Mouse (Mus musculus) urinary bladder, postnatal 10 days (tissue): ENCODE results near the gene Spc24.
"Not testable (repeated sequence)": the region's sequence is repeated elsewhere in the genome, so short reads cannot be mapped to it uniquely, and the experiment has no call there.

Experiments
- DNase-seq: peaks from one replicate; pipeline ENCODE4 v3.0.0; 2022; ENCODE audit warnings: low spot score

The Spc24 gene

DNA sequence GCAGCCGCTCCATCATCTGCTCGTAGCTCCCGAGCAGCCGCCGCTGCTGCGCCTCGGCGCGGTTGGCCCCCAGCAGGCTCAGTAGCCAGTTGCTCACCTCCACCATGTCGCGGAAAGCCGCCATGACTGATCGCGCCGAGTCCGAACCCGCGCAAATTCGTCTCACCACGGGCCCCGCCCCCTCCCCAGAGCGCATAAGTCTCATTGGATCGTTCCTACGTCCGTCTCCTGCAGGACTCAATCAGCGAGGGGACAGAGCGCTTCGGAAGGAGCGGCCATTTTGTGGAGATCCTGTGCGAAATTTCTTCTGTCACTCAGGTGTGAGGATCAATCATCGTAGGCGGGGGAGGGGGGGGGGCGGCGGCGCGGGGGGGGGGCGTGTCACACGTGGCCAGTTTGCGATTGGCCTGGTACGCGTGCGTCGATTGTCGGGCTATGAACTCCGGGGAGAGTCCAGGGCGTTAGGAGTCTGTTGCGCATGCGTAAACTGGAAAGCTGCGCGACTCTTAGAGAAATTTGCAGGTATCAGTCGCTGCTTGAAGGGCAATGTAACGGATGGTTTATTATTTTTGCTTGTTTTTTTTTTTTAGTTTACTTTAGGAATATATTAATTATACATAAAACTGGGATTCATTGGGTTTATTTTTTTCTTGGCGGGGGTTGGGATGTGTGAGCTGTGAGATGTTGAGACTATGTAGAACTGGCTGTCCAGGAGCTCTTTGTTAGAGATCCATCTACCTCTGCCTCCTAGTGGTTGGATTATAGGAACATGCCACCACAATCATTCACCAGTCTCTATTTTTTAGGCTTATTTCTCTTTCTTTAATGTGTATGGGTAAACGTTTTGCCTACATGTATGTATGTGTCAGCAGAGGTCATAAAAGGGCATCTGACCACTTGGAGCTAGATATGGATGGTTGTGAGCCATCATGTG is at the start of gene Spc24:
TSS of gene Spc24 (minus strand) at position 149 of the 934 bp plus-strand sequence.
- peak; percentile 74 for DNase-seq

DNA sequence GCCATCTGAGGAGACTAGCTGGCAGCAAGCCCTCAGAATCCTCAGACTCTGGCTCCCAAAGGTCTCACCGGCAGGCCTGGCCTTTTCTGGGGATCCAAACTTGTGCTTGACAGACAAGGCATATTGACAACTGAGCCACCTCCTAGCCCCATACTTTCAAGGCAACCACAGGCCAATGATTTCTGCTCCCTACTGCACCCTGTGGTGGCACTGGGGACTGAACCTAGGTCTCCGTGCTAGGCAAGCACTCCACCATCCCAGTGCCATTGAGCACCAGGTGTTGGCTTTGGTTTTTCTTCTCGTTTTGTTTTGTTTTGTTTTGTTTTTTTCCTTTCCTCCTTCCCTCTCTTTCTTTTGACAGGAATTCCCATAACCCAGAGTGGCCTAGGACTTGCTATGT is 48.5 kb upstream of the Spc24 start:
- no peak for DNase-seq

DNA sequence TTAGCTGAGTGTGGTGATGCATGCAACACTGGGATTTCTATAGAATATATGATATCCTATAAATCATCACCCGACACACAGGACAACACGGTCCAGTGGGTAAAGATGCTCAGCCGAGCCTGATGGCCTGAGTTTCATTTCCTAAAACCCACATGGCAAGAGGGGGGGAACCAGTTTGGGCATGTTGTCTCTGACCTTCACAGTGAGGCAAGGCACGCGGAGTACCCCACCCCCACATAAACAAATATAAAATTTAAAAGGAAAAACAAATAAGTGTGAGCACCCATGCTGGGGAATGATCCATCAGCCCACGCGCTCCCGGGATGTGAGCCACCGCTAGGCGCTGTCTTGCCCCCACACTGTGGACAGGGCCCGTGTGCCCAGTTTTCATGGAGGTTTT is 46.9 kb upstream of the Spc24 start:
- no peak for DNase-seq

DNA sequence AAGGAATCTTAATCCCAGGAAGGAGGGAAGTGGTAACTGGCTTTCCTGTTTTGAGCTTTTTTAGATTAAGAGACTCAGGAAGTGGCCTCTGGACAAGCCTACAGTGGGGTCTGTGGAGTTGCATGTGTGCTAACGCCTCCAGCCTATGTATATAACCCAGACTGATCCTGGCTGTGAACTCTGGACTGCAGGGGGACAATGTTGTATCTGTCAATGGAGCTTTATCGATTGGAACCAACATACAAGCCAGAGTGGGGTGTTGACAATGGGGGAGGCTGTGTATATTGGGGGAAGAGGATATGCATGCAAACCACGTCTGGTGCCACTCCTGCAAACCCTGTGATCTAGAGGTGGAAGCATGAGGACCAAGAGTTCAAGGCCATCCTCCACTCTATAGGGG is 46.3 kb upstream of the Spc24 start:
- DNase-seq, result no peak

DNA sequence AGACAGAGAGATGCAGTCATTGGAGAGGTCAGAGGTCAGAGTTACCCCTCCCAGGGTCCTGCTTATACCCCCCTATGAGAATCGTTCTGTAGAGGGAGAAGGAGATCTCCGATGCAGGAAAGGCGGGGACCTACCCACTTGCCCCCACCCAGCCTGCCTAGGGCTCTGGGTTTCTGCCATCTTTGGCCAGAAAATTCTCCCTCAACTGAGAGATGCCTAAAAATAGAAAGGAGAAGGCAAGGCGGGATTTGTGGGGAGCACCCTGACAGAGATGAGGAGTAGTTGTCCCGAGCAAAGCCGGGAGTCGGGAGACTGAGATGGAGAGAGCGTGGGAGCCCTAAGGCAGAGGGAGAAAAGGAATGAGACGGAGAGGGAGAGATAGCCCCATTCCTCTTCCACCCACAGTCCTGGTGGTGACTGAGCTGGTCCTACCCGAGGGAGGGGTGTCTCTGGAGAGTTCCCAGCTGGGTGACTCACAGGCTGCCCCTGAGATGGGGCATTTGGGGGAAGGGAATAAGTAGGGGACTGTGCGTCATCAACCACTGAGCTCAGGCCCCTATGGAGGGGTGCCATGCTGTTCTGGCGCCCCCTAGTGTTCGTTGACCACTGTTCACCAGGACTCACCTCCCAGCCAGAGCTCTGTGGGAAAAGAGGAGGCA is 44.0 kb upstream of the Spc24 start:
- peak; percentile 70 for DNase-seq

DNA sequence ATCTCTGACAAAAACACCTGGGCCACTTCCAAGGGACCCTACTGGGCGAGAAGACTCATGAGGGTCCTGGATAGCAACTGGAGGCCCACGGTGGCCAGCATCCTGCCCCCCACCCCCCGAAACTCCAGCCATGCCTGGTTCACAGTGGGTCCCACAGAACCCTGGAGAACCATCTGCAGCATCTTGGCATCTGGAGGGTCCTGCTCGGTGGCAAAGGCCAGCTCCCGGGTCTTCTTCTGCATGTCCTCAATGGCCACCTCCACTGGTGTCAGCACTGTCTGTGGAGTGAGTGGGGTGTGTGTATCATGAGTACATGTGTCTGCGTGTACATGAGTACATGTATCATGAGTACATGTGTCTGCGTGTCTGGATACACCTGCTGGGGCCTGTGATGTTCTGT is 41.5 kb upstream of the Spc24 start:
- DNase-seq, result no peak

DNA sequence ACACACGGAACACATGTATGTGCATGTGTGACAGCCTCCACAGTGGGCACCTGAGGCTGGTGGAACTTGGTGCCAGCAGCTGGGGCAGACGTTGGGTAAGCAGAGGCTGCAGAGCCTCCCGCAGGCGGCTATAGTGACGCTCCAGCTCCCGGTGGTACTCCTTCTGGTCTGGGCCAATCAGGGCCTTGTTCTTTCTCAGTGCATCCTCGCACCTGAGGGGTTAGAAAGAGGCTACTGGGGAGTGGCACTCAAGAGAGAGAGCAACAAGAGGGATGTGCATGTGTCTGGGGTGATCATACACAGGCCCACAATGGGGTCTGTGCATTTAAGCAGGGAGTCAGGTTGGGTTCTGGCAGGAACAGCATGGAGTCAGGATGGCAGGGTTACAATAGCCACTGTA is 41.0 kb upstream of the Spc24 start:
- no peak for DNase-seq

DNA sequence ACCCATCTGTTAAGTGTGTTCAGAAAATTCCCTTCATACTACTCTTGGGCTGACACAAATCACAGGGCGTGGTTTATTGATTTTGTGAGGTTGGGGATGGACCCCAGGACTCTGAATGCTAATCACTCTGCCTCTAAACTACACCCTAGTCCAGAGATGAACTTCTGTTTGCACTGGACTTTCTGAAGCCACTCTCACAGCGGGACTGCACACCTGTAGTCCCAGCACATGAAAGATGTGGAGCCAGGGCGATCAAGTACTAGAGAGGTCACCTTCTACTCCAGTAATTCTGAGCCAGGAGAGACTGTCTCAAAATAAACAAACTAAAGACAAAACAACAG is 38.9 kb upstream of the Spc24 start:
- DNase-seq, result no peak

DNA sequence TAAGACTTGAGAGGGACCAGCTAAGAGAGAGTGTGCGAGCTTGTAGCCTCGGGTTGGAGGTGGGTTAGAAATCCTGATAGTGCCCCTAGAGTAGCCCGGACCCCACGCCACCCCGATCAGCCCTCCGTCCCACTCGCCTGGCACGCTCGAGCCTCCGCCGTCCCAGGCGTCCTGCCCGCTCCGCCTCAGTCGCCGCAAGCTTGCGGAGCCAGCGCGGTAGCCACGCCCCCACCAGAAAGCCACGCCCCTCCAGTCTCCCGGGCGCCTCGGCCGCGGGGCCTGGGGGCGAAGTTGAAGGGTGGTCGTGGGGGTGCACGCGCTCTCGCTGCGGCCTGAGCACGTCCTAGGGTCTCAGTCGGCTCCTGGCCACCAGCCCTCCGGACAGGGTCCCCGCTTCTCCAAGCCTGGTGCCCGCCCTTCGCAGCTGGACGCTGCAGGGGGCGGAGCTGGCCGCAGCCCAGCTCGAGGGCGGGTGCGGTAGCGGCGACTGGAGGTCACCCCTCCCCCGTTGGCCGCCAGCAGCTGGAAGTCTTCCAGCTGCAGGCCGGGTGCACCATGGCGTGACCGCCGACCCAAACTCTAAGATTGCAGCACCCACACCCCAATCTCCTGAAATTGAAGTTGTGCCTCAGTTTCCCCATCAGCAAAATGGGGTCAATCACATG is 38.4 kb upstream of the Spc24 start, which contains the start of gene Kank2:
TSS of gene Kank2 (minus strand) at position 400 of the 665 bp plus-strand sequence.
- peak; percentile 75 for DNase-seq

DNA sequence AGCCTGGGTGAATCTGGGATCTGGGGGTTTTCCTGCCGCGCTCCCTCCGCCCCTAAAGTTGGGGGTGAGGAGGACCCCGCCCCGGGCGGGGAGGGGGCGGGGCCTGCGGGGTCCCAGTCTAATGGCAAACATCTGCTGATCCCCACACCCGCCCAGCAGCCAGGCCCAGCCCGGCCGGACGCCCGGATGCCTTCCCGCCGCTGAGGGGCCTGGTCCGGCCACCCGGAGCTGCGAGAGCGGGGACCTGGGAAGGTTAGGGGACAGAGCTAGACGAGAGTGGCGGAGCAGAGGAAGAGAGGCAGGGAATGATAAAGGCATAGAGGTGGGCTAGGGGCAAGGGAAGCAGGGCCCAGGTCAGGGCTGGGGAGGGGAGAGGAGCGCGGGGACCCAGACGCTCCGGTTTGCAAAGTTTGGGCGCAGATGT is 37.8 kb upstream of the Spc24 start:
- DNase-seq, result peak; percentile 35

DNA sequence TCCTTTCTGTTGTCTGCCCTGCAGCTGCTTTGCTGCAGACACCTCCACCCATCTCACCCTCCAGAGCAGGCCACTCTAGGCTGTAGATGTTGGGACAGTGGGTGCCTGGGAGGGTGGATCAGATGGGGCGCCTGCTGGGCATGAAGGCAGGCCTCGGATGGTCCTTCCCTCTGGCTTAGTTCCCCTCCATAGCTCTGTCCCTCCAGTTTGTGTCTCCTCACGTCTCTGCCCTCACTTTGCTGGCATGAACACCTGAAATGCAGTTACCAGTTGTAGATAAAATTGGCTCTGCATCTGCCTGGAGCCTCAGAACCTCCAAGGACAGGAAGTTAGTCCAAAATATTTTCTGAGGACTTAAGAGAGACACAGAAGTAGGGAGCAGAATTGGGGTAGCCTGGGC is 36.8 kb upstream of the Spc24 start:
- DNase-seq, result no peak

DNA sequence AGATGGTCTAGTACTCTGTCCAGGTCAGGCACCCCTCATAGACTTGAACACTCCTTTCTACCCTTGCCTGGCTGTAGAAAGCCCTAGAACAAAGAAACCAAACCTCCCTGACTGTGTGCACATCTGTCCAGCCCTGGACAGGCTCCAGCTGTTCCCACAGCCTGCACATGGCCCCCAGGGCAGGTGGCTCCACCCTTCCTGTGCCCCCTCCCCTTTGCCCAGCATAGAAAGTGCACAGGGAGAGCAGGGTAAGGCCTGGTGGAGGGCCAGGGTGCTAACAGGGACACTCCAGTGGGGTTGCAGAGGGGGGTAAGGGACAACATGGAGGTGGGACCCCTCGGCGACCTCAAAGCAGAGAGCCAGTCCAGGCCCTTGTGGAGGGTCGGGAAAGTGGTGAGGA is 36.2 kb upstream of the Spc24 start:
- DNase-seq, result no peak

DNA sequence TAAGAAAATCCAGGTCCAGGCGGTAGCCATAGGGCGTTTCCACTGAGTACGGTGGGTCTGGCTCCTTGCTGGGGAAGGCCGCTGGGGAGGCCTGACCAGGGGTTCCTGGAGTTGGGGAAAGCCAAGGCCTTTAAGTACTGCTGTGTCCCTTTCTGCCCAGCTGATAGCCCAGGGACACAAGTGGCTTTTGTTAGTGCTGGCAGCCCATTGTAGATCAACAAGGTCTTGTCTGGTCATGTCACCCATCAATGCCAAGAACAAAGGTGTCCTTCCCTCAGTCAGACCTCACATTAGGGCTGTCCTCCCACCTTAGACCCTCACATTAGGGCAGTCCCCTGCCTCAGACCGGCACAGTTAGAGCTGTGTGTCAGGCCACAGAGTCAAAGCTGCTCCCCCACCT is 35.5 kb upstream of the Spc24 start:
- no peak for DNase-seq

DNA sequence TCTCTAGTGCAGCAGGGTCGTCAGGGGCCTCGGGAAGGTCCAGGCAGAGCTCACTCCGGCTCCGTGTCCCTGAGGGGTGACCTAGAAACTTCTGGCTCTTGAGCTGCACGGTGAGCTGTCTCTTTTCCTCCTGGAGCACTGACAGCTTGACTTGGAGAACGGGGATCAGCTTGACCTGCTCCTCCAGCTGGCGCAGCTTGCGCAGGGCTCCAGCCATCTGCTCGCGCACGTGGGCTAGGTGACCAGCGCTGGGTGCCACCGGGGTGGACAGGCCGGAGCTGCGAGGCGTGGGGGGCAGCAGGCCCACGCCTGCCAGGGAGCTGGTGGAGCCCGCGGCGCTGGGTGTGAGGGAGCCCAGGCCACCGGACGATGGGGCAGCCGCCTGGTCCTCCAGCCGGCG is 34.8 kb upstream of the Spc24 start:
- DNase-seq, result no peak

DNA sequence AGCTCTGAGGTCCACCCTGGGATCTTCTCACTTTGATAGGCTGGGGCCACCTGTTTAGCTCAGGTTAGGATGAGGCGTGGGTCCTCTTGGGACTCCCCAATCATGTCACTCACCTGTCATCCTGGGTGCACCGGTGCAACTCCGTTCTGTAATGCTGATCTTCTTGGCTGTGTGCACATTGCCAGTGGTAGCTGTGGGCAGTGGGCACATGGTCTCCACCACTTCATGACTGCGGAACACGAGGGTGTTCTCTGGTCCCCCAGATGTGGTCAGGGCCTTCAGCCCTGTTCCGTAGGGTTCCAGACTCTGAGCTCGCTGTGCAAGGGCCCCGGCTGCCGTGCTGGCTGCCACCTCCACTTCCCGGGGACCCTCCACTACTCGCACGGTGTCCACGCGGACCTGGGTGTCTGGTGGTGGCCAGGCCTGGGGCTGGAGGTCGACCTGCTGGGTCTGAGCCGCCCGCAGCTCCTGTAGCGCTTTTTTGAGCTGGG is 34.3 kb upstream of the Spc24 start:
- no peak for DNase-seq

DNA sequence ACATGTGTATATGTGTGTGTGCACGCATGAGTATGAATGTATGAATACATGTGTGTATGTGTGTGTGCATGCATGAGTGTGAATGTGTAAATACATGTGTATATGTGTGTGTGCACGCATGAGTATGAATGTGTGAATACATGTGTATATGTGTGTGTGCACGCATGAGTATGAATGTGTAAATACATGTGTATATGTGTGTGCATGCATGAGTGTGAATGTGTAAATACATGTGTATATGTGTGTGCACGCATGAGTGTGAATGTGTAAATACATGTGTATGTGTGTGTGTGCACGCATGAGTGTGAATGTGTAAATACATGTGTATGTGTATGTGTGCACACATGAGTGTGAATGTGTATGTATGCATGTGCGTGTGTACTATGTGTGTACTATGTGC is 33.4 kb upstream of the Spc24 start:
- not testable (repeated sequence) for DNase-seq

DNA sequence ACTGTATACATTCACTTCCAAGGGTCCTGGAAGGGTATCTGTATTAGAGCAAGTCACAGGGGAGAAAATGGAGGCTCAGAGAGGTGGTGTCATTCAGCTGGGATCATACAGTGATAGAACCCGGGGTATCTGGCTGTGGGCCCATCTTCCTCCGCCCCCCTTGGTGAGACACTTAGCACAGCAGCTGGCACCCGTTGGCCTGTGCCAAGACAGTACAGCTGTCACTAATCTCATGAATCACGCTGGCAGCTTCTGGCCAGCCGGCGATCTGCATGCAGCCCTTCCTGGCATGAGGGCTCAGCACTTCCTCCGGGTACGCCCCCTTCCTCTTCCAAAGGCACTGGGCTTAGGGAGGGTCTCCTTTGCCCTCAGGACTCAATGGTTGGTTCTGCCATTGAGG is 32.5 kb upstream of the Spc24 start:
- no peak for DNase-seq

DNA sequence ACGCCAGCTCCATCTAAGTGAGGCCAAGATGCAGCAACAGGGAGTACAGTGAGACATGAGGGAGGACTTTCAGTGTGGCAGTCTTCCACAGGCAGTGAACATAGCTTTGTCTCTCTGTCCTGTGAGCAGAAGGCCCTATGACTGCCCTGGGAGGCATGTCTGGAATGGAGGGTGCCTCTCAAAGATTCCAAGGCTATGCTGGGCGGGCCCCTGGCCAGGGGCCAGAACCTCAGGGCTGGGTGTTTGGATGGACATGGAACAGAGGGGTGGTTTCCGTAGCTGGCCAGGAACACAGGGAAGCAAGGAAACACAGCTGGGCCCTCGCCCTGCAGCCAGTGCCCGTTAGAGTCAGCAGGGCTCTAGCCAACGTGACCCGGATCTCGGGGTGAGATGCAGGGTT is 31.8 kb upstream of the Spc24 start:
- DNase-seq, result no peak

DNA sequence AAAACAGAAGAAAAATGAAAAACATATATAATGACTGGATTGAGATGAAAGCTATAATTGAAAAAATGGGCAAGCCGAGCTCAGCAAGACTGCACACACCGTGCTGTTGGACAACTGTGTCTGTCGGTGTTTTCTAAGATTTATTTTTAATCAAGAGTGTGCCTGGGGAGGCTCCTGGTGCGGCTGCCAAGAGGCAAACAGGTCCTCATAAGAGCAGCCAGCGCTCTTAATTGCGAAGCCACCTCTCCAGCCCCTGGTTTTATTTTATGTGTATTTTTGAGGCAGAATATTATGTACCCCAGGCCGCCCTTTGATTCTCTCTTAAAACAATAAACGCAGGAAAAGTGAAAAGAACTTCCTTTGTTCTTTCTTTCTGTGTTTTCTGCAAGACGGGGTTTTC is 28.1 kb upstream of the Spc24 start:
- no peak for DNase-seq

DNA sequence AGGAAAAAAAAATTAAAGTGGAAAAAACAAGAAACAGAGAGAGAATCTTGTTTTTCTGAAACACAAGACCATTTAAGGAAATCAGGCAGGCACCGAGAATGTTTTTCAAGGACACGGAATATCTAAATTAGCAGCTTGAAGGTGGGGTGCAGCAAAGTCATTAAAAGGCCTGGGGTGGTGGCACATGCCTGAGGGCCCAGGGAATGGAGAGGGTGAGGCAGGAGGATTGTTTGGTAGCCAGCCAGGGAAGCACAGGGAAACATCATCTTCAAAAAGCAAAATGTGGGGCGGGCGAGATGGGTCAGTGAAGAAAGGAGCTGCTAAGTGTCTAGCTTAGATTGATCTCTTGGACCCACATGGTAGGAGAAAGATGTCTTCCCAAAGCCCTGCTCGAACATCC is 27.6 kb upstream of the Spc24 start:
- no peak for DNase-seq

DNA sequence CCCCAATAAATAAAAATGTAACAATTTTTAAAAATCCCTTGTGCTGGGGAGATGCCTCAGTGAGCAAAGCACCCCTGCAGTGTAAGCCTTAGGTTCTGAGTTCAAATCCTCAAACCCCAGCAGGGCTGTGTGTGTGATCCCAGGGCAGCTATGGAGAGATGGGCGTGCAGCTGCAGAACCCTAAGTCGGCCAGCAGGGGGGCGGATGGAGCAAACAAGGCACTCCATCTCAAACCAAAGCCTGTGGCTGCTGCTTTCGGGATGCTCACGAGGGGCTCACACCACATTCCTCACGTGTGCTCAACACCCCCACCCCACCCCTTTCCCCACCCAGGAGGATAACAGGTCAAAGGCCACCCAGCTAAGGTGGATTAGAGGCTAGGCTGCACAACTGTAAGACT is 26.8 kb upstream of the Spc24 start:
- DNase-seq, result no peak

DNA sequence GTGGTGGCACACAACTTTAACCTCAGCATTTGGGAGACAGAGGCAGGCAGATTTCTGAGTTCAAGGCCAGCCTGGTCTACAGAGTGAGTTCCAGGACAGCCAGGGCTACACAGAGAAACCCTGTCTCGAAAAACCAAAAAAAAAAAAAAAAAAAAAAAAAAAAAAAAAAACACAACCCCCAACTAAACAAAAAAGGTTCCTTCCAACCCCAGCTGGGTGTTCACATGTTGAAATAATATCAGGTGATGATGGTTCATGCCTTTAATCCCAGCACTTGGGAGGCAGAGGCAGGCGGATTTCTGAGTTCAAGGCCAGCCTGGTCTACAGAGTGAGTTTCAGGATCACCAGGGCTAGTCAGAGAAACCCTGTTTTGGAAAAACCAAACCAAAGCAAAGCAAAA is 26.2 kb upstream of the Spc24 start:
- DNase-seq, result not testable (repeated sequence)
